Mouse (Mus musculus) urinary bladder, postnatal 10 days (tissue): ENCODE results near the gene Plbd2.
"Not testable (repeated sequence)": the region's sequence is repeated elsewhere in the genome, so short reads cannot be mapped to it uniquely, and the experiment has no call there.

Experiments used
- DNase-seq: peaks from one replicate; pipeline ENCODE4 v3.0.0; 2022; ENCODE audit warnings: low spot score

Plbd2 gene

DNA sequence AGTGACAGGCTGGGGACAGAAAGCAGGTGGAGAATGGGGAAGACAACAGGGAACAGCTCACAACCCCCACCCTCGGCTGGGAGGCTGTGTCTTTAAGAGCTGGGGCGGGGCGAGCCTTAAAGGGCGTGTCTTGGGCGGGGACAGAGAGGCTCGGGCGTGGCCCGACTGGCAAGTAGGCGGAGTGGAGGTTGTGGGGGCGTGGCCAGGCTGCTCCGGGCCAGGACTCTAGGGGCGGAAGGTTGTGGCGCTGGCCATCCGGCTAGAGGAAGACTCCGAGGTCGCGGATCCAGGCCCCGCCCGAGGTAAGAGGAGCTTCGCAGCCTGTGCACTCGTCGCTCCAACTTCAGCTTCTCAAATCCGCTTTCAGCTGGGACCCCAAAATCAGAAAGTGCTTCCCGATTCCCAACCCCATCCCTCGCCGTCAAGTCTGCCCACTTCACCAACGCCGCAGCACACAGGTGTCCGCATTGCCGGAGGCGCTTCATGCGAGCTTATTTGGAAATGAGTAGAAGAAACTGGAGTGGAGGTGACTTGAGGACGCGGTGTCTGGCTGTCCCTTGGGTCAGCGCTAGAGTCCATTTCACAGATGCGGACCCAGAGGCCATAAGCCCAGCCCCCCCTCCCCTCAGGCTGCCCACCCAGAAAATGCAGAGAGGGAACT lies 7.7 kb upstream of the Plbd2 start, which contains the start of gene Slc8b1:
TSS of gene Slc8b1 (plus strand) at position 187 of the 661 bp plus-strand sequence.
- DNase-seq: peak; percentile 91

DNA sequence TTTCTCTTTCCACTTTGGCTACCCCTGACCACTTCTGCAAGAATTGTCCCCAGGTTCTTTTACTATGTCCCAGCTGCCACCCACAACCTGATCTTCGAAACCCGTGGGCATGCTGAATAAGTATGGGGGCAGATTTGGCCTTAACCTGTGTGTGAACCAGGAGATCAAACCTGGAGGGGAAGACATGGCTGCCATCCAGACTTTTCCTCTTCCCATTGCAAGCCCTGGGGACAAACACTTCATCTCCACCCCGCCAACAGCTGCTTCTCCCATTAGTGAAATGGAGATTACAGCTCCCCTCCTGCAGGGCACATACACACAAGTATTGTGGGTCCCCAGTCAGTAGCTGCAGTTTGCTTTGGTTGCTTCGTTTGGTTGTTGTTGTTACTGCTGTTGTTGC lies 3.9 kb upstream of the Plbd2 start:
- no peak for DNase-seq

GRCm38 (mm10) chr5:120506490-120506889 lies 3.1 kb upstream of the Plbd2 start:
- DNase-seq: no peak

DNA sequence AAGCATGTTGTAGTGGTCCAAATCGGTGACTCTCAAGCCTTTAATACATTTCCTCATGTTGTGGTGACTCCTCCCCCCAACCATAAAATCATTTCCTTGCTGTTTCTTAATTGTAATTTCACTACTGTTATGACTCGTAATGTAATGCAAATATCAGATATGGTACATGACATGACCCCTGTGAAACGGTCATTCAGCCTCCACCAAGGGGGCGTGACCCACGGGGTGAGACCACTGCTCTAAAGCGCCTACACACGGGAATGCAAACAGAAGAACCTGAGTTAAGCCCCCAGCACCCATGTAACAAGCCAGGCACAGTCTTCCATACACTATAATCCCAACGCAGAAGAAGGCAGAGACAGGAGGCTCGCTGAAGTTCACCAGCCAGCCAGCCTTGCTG lies 2.4 kb upstream of the Plbd2 start:
- DNase-seq: no peak

GRCm38 (mm10) chr5:120505368-120505767 lies 1.9 kb upstream of the Plbd2 start:
- DNase-seq: no peak

- no peak for DNase-seq
These were observed 716 bp downstream of the Plbd2 start for GRCm38 (mm10) chr5:120502675-120503143.

GRCm38 (mm10) chr5:120502147-120502621 lies 1.2 kb downstream of the Plbd2 start:
- no peak for DNase-seq

- not testable (repeated sequence) for DNase-seq
These were observed 2.8 kb downstream of the Plbd2 start for GRCm38 (mm10) chr5:120500609-120501008.

- DNase-seq: no peak
These were observed 4.2 kb downstream of the Plbd2 start for GRCm38 (mm10) chr5:120499202-120499601.

- no peak for DNase-seq
These were observed 6.4 kb downstream of the Plbd2 start for GRCm38 (mm10) chr5:120497071-120497470.

DNA sequence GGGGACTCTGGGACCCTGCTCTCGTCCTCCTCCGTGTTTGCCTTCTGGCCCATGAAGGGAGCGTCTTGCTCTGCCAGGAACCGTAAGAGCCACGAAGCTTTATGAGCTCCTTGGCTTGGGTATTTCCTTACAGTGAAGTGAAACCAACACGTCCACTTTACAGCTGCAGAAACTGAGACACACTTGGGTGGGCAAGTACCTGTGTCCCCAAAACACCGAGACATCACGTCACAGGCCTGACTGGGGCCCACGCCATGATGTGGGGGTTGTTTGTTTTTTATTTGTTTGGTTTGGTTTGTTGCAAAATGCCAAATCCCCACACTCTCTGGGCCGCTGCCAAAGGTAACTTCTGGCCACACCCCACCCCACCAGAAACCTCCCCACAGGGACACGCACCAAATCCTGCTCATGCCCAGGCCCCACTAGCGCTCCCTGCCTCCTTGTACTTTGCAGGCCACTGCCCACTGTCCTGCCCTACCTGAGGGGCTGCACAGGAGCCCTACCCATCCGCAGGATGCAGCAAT lies 7.7 kb downstream of the Plbd2 start:
- DNase-seq: no peak

GRCm38 (mm10) chr5:120495064-120495702 lies 8.2 kb downstream of the Plbd2 start:
- no peak for DNase-seq

DNA sequence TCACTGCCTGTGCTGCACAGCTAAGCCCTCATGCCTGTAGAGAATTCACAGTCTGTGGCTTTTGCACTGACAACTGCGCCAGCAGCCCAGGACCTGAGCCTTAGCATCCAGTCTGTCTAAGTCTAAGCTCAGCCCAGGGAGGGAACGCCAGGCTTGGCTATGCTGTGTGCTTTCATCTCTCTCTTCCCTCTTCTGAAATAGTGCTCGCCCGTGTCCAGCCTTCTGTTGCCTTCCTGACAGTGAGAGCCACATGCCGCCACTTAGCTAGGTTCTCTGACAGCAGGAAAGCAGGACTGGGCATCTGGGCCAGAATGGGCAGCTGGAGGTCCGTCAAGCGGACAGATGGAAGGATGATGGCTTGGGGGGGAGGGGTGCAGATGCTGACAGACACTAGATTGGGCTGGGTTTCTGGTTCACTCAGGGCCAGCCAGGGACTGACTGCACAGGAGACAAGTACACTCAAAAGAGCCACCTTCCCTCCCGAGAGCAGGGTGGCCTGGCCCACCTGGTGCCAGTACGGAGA lies 9.5 kb downstream of the Plbd2 start:
- DNase-seq: no peak

DNA sequence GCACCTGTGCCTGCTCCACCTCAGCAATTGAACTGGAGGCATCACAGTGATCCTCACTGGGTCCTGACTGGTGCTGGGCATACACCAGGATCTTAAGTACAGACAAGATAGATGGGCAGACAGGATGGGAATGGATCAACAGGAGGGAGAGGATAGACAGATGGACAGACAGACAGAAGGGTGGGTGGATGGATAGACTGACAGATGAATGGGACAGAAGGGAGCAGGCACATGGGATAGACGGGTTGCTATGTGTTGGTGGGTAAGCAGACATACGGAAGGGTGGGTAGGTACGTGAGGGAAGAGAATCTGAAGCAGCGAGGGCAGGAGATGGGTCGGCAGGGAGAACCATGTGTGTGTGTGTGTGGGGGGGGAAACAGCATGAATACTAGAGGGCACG lies 10.0 kb downstream of the Plbd2 start:
- no peak for DNase-seq

- no peak for DNase-seq
These were observed 11.0 kb downstream of the Plbd2 start for GRCm38 (mm10) chr5:120492437-120492836.

DNA sequence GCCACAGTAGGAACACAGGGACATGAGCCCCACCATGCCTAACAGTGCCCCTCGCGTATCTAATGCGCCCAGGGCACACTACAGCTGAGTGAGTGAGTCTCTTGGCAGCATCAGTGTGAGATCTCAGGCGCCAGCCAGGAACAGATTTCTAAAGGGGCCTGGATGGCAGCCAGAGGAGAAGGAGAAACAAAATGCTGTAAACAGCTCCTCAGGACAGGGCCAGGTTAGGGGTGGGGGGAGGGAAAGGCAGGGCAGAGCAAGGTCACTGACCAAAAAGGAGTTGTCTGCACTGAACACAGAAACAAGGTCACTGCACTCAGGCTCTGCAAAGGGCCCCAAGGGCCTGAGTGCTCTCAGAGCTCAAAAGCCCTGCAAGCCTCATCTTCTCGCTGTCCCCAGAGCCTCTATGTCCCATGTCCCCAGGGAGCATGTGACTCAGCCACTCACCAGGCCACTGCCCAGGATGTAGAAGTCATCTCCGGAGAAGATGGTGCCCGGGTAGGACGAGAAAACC lies 12.7 kb downstream of the Plbd2 start:
- no peak for DNase-seq

GRCm38 (mm10) chr5:120487844-120488243 lies 15.6 kb downstream of the Plbd2 start:
- DNase-seq: no peak

- no peak for DNase-seq
These were observed 20.0 kb downstream of the Plbd2 start for GRCm38 (mm10) chr5:120483399-120483798.

DNA sequence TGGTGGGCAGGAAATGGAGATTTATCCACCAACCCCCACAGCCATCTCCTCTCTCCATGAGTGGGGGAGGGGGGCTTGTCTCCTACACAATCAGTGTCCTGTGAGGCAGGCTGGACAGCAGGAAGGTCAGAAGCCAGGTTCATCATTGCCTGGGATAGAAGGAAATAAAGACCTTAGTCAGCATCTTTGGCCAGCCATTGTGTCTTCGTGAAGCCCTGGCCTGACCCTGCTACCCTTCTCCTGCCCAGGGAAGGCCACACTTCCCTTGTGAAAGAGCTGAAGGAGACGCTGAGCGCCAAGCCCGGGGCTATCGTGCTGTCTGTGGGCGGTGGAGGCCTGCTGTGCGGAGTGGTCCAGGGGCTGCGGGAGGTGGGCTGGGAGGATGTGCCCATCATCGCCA lies 22.2 kb downstream of the Plbd2 start:
- no peak for DNase-seq

DNA sequence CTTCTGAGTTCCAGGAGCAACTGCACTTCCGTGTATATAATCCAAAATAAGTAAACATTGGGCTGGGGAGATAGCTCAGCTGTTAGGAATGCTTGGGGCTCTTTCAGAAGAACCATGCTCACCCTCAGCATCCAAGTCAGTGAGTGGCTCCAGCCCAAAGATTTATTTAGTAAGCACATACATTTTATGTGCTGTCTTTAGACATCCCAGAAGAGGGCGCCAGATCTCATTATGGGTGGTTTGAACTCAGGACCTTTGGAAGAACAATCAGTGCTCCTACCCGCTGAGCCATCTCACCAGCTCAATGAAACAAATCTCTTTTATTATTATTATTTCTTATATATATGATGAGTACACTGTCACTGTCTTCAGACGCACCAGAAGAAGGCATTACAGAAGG lies 23.9 kb downstream of the Plbd2 start:
- no peak for DNase-seq

DNA sequence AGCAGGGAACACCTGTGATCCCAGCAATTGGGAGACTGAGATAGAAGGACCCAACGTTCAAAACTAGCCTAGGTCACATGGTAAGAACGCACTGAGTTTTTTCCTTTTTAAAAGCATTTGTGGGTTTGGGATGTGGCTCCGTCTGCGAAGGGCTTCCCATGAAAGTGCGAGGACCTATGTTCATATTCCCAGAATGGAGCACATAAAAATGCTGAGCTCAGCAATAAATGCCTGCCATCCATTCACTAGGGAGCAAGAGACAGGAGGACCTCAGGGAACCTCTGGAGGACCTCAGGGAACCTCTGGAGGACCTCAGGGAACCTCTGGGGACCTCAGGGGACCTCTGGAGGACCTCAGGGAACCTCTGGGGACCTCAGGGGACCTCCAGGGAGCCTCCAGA lies 25.4 kb downstream of the Plbd2 start:
- DNase-seq: no peak

- no peak for DNase-seq
These were observed 27.1 kb downstream of the Plbd2 start, which contains the start of gene Sds for GRCm38 (mm10) chr5:120476296-120476695. Gene Sds, plus strand, starts transcription at chr5:120476526.

- no peak for DNase-seq
These were observed 27.6 kb downstream of the Plbd2 start for GRCm38 (mm10) chr5:120475861-120476260.
